Mouse (Mus musculus) midbrain, postnatal 0 days (tissue): ENCODE data around the gene Ncbp1. TPM values are rescaled to one million over a fixed set of nuclear protein-coding genes. Genes with fewer than 3 reads are reported as not detected.

Experiments used
- ATAC-seq: fragments of 200-750 bp; cut with Nextera tagmentation; 2 replicates; pipeline ENCODE4 v1.8.0; 2017; ENCODE audit warnings: moderate number of reproducible peaks, mild to moderate bottlenecking, moderate TSS enrichment, moderate library complexity; ENCODE audit not compliant: low FRiP score
- DNase-seq: peaks from one replicate; pipeline ENCODE4 v3.0.0-alpha.2; 2015; ENCODE audit warnings: low spot score
- H3K27ac ChIP-seq: fragments of 300-500 bp; sonication (generic); 2 replicates; pipeline ENCODE4 v1.5.1; 2014; ENCODE audit warnings: low read depth, mild to moderate bottlenecking, low read length, mixed read lengths
- H3K27me3 ChIP-seq: fragments of 300-500 bp; sonication (generic); 2 replicates; pipeline ENCODE4 v1.6.1; 2014; ENCODE audit warnings: low read length, control low read depth, mixed read lengths; ENCODE audit not compliant: insufficient read depth
- H3K36me3 ChIP-seq: fragments of 300-500 bp; sonication (generic); 2 replicates; pipeline ENCODE4 v1.6.1; 2014; ENCODE audit warnings: low read length, control low read depth, mixed read lengths; ENCODE audit not compliant: insufficient read depth
- H3K4me1 ChIP-seq: fragments of 300-500 bp; sonication (generic); 2 replicates; pipeline ENCODE4 v1.6.1; 2014; ENCODE audit warnings: mild to moderate bottlenecking, control low read depth, antibody characterized with exemption, low read length, mixed read lengths; ENCODE audit not compliant: insufficient read depth
- H3K4me2 ChIP-seq: fragments of 300-500 bp; sonication (generic); 2 replicates; pipeline ENCODE4 v1.6.1; 2014; ENCODE audit warnings: low read depth, mild to moderate bottlenecking, low read length, mixed read lengths; ENCODE audit not compliant: poor library complexity, severe bottlenecking
- H3K4me3 ChIP-seq: fragments of 300-500 bp; sonication (generic); 2 replicates; pipeline ENCODE4 v1.5.1; 2014; ENCODE audit warnings: low read depth, mild to moderate bottlenecking, low read length, moderate library complexity
- H3K9ac ChIP-seq: fragments of 300-500 bp; sonication (generic); replicated peaks from 2 replicates; pipeline ENCODE4 v1.6.1; 2014; ENCODE audit warnings: mild to moderate bottlenecking, low read length, moderate library complexity, mixed read lengths; ENCODE audit not compliant: poor library complexity, severe bottlenecking
- H3K9me3 ChIP-seq: fragments of 300-500 bp; sonication (generic); 2 replicates; pipeline ENCODE4 v1.6.1; 2016; ENCODE audit warnings: low read length, control low read depth
- CTCF ChIP-seq: IDR thresholded peaks from 2 replicates; pipeline ENCODE4 v1.5.1; 2016; ENCODE audit warnings: antibody characterized with exemption, mild to moderate bottlenecking
- WGBS: fragments of 180-500 bp; shearing (Covaris S2); extraction: QIAGEN DNeasy Blood & Tissue Kit; methylation state at CpG from one replicate; pipeline ENCODE4 v1.1.7; 2014; 5-methylcytosine and 5-hydroxymethylcytosine counted together
- polyA plus RNA-seq: library from polyadenylated mRNA; unstranded; fragments of >200 nt; fragmentation: Nextera tagmentation; extraction: Ambion mirVana; gene quantifications from 2 replicates; pipeline ENCODE4 v1.2.1, GENCODE M21; 2015
- total RNA-seq: library from RNA; depleted of rRNA; stranded (reverse); fragments of >200 nt; gene quantifications from 2 replicates; pipeline ENCODE4 v1.2.3, GENCODE M21; 2014

Ncbp1 gene
- total and polyA plus RNA-seq, 2 experiments from 2014 or later: 33.4 to 45.9 TPM

DNA sequence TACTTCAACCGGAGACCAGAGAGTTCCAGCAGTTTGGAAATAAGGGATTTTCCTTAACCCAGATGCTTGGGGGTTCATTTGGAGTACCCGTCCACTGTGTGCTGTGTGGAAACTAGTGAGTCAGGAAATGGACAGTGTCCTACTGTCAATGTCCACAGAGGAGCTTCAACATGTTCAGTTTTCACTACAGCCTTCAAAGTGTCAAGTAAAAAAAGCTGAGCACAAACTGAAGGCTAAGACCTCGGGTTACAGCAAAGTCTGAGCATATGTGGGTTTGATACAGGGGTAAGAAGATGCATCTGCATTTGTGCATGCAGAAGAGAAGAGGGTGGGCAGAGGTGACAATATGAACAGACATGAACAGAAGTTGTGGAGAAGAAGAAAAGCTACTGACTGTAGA is 17.6 kb upstream of the Ncbp1 start:
- H3K4me3 ChIP-seq: no peak overlapping the region
- WGBS: 88% methylated on average over 3 of the region's 3 CpGs
- no peak overlapping the region for H3K27ac ChIP-seq
- no peaks in the 10 kb centered on the region for H3K4me1 ChIP-seq
- ATAC-seq (no peak), DNase-seq (no peak)
- H3K36me3 ChIP-seq: peaks cover 75% of the 10 kb centered on the region
- H3K9me3 ChIP-seq: no peaks in the 10 kb centered on the region
- no peak overlapping the region for H3K4me2 ChIP-seq
- H3K9ac ChIP-seq: no peak overlapping the region
- TF ChIP-seq CTCF: no peak
- H3K27me3 ChIP-seq: no peaks in the 10 kb centered on the region

DNA sequence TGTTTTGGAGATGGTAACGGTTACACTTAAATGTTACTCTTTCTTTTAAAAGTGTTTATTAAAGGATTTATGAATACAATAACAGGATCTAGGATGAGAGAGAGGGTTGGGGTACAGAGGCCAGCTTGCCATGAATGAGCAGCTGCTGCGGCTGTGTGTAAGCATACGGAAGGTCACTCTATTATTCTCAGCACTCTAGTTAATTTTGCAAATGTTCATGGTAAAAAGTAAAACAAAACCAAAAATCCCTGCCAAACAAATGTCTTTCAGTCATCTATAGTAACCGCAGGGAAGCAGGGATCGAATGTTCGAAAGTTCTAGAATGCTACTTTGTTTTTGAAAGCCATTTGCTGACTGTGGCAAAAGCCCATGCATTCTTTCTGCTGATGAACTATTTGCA is 15.1 kb upstream of the Ncbp1 start:
- Histone ChIP-seq H3K27me3 (no peaks in the 10 kb centered on the region), H3K4me3 (no peak overlapping the region), H3K4me2 (no peak overlapping the region), H3K9ac (no peak overlapping the region), H3K27ac (no peak overlapping the region), H3K36me3 (peaks cover 56% of the 10 kb centered on the region), H3K4me1 (no peaks in the 10 kb centered on the region), H3K9me3 (no peaks in the 10 kb centered on the region)
- 94% methylated on average over 6 of the region's 6 CpGs for WGBS
- no peak for ATAC-seq
- no peak for DNase-seq
- TF ChIP-seq CTCF: no peak

DNA sequence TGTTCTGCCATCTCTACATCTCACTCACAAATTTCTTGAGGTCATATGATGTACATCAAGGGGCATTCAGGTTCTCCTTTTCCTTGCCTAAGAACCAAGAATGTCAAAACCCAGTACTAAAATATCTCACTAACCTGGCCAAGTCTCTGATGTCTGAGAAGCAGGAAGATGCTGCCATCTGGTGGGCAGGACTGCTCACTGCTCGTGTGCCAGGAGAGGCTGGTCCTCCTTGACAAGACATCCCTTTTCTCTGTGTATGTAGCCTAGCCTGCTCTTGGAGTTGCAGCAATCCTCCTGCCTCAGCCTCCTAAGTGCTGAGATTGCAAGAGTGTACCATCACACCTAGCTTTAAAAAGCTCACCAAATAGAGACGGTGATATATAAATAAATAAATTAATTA is 11.9 kb upstream of the Ncbp1 start:
- peak; percentile 34; the same call in 1 of the 2 replicates for ATAC-seq
- H3K9me3 ChIP-seq: no peaks in the 10 kb centered on the region
- no peaks in the 10 kb centered on the region for H3K4me1 ChIP-seq
- no peaks in the 10 kb centered on the region for H3K27me3 ChIP-seq
- H3K9ac ChIP-seq: no peak overlapping the region
- WGBS: 47% methylated on average over 2 of the region's 2 CpGs
- DNase-seq: peak; percentile 90
- H3K27ac ChIP-seq: no peak overlapping the region
- no peak overlapping the region for H3K4me2 ChIP-seq
- no peak overlapping the region for H3K4me3 ChIP-seq
- TF ChIP-seq CTCF: peak; percentile 98
- H3K36me3 ChIP-seq: peaks cover 37% of the 10 kb centered on the region

DNA sequence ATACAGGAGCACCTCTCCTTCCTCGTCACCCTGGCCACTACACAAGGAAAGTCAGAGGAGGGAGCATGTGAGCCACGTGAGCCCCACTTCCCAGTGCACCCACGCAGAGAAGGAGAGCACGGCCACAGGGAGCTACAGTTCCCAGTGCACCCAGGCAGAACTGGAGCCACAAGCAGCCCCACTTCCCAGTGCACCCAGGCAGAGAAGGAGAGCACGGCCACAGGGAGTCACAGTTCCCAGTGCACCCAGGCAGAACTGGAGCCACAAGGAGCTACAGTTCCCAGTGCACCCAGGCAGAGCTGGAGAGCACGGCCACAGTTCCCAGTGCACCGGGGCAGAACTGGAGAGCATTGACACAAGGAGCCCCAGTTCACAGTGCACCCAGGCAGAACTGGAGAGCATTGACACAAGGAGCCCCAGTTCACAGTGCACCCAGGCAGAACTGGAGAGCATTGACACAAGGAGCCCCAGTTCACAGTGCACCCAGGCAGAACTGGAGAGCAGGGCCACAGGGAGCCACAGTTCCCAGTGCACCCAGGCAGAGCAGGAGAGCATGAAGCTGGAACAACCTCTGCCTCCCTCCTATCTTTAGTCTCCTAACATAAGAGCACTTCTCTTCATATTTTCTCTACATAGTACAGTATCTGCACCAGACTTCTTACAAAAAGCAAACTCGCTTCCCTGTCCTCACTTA is 9.0 kb upstream of the Ncbp1 start:
- ATAC-seq (no peak), DNase-seq (no peak)
- TF ChIP-seq CTCF: no peak
- H3K27me3 ChIP-seq: no peaks in the 10 kb centered on the region
- WGBS: 78% methylated on average over 8 of the region's 8 CpGs
- H3K4me1 ChIP-seq: no peaks in the 10 kb centered on the region
- no peak overlapping the region for H3K4me2 ChIP-seq
- H3K36me3 ChIP-seq: peaks cover 35% of the 10 kb centered on the region
- H3K9me3 ChIP-seq: no peaks in the 10 kb centered on the region
- no peak overlapping the region for H3K4me3 ChIP-seq
- no peak overlapping the region for H3K27ac ChIP-seq
- no peak overlapping the region for H3K9ac ChIP-seq

DNA sequence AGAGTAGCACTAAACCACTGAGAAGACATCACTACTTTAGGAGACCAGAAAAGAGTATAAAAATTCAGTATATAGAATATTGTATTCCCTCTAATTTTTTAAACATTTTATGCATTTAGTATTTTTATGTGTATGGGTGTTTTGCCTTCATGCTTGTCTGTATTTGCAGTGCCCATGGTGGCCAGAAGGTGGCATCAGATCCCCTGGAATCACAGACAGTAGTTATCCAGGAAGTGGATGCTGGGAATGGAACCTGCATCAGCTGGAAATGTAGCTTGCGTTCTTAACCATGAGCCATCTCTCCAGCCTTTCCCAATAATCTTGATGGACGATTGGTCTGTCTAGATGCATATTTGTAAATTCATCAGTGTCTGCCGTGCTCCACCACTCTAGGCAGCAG is 8.2 kb upstream of the Ncbp1 start:
- Histone ChIP-seq H3K9ac (no peak overlapping the region), H3K4me2 (no peak overlapping the region), H3K27me3 (no peaks in the 10 kb centered on the region), H3K9me3 (no peaks in the 10 kb centered on the region), H3K4me1 (no peaks in the 10 kb centered on the region), H3K27ac (no peak overlapping the region), H3K4me3 (no peak overlapping the region), H3K36me3 (peaks cover 35% of the 10 kb centered on the region)
- peak; percentile 54 for DNase-seq
- ATAC-seq: no peak
- 72% methylated on average over 3 of the region's 3 CpGs for WGBS
- peak; percentile 81 for TF ChIP-seq CTCF

DNA sequence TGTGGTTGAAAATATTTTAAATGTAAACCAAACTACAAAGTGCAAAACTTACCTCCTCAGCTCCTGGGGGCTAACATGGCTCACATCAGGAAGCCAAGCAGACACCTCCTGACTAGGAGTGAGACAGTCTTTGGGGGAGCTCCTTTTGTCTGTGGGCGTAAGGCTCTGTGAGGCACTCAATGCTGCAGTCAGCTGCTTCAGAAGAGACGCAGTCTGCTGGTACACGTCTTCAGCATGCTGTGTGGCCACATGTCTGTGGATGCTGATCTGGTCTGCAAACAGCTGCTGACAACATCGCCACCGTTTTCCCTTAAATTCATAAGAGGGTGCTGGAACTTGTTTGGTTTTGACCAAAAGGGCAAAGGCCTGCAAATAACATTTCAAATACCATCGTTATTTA is 6.6 kb upstream of the Ncbp1 start:
- DNase-seq (no peak), ATAC-seq (no peak)
- no peak overlapping the region for H3K4me2 ChIP-seq
- H3K9ac ChIP-seq: no peak overlapping the region
- no peak for TF ChIP-seq CTCF
- no peaks in the 10 kb centered on the region for H3K27me3 ChIP-seq
- 83% methylated on average over 6 of the region's 6 CpGs for WGBS
- H3K27ac ChIP-seq: no peak overlapping the region
- no peaks in the 10 kb centered on the region for H3K4me1 ChIP-seq
- peaks cover 28% of the 10 kb centered on the region for H3K36me3 ChIP-seq
- no peaks in the 10 kb centered on the region for H3K9me3 ChIP-seq
- H3K4me3 ChIP-seq: no peak overlapping the region
